Mouse (Mus musculus): ENCODE measurements around the gene Wbp2nl. TPM values are rescaled to one million over a fixed set of nuclear protein-coding genes. Genes with fewer than 3 reads are reported as not detected.
A peak's percentile ranks its signal among the peaks of the same experiment; 100 is the strongest.

Wbp2nl gene
- polyA plus RNA-seq, 1 experiment: not detected

DNA sequence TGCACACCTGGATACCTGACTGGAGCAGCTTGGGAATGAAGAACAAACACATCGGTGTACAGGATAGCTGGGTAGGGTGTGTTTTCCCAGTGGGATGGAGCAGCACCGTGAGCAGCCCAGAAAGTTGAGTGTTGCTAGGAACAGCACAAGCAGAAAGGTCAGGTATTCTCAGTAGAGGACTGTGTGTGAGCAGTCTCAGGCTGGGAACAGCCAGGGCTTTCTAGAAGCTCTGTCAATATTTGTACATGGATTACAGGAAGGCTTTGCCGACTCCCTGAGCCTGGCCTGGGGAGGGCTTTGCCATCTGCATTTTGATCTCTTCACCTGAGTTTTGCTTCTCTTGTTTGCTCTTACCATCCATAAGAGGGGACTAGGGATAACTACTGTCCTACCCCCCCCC, 8.4 kb downstream of the Wbp2nl start:
- Histone ChIP-seq H3K27me3 (replicated peaks) (peaks cover 32% of the 10 kb centered on the region), H3K9me3 (peaks cover 6% of the 10 kb centered on the region), H3K36me3 (replicated peaks; ENCODE audit: low read length) (no peaks in the 10 kb centered on the region), H3K4me3 (replicated peaks) (no peak overlapping the region), H3K4me1 (no peaks in the 10 kb centered on the region)
- TF ChIP-seq FLI1 (IDR thresholded peaks at IDR 0.05; ENCODE audit: low read length): no peak
- no peak for TF ChIP-seq GATA1 (IDR thresholded peaks at IDR 0.05; ENCODE audit: borderline replicate concordance, low read length)

DNA sequence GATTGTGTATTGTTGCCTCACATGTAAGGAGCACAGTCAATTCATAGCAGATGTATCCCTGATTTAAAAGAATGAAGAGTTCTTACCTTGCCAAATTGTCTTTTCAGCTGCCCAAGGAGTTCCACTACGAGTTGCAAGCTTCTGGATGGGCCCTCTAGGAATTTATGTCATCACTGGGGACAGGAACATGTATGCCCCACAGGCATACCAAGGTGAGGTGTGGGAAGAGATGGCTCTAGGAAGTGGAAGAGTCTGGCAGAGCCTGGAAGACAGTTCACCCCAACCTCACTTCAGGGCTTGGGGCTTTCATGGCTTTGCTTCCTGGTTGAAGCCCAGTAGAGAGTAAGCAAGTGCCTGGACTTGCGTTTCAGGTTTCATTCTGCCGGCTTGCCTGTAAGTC, 9.7 kb downstream of the Wbp2nl start:
- Histone ChIP-seq H3K36me3 (replicated peaks; ENCODE audit: low read length) (no peaks in the 10 kb centered on the region), H3K27me3 (replicated peaks) (peaks cover 37% of the 10 kb centered on the region), H3K9me3 (peaks cover 6% of the 10 kb centered on the region), H3K4me3 (replicated peaks) (no peak overlapping the region), H3K4me1 (no peaks in the 10 kb centered on the region)
- TF ChIP-seq FLI1 (IDR thresholded peaks at IDR 0.05; ENCODE audit: low read length) (no peak), GATA1 (IDR thresholded peaks at IDR 0.05; ENCODE audit: borderline replicate concordance, low read length) (no peak)

DNA sequence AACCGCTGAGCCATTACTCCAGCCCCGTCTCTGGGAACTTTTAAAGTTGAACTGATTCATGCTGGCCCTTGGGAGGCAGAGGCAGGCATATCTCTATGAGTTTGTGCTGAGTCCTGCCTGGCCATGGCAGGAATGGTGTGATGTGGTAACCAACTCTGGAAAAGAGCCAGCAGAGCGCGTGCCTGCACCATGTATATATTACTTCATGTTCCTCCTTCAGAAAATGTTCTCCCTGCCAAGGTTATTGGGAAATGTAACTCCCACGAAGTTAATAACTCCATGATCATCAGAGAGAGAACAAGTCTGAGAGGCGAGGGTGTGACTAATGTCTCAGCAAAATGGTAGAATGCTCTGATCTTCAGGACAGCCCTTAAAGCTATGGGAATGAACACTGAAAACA, 19.1 kb downstream of the Wbp2nl start:
- H3K27me3 ChIP-seq (replicated peaks): peaks cover 13% of the 10 kb centered on the region
- H3K4me1 ChIP-seq: peaks cover 17% of the 10 kb centered on the region
- peaks cover 9% of the 10 kb centered on the region for H3K9me3 ChIP-seq
- no peaks in the 10 kb centered on the region for H3K36me3 ChIP-seq (replicated peaks; ENCODE audit: low read length)
- no peak overlapping the region for H3K4me3 ChIP-seq (replicated peaks)
- TF ChIP-seq GATA1 (IDR thresholded peaks at IDR 0.05; ENCODE audit: borderline replicate concordance, low read length) (no peak), FLI1 (IDR thresholded peaks at IDR 0.05; ENCODE audit: low read length) (no peak)

DNA sequence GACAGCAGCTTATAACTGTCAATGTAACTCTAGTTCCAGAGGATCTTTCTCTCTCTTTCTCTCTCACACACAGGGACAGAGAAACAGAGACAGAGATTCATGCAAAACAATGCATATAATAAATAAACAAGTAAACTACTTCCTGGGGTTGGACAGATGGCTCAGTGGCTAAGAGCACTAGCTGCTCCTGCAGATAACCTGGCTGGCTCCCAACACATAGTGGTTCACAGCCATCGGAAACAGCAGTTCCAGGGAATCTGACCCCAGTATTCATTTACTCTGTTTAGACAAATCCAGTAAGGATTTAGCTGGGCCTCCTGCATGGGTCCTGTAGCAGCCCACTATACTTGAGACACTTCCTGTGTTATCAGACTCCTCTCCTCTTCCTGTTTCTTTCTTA, 20.9 kb downstream of the Wbp2nl start:
- H3K27me3 ChIP-seq (replicated peaks): peaks cover 10% of the 10 kb centered on the region
- H3K4me3 ChIP-seq (replicated peaks): no peak overlapping the region
- H3K36me3 ChIP-seq (replicated peaks; ENCODE audit: low read length): no peaks in the 10 kb centered on the region
- peaks cover 9% of the 10 kb centered on the region for H3K9me3 ChIP-seq
- H3K4me1 ChIP-seq: peaks cover 33% of the 10 kb centered on the region
- no peak for TF ChIP-seq FLI1 (IDR thresholded peaks at IDR 0.05; ENCODE audit: low read length)
- TF ChIP-seq GATA1 (IDR thresholded peaks at IDR 0.05; ENCODE audit: borderline replicate concordance, low read length): no peak

DNA sequence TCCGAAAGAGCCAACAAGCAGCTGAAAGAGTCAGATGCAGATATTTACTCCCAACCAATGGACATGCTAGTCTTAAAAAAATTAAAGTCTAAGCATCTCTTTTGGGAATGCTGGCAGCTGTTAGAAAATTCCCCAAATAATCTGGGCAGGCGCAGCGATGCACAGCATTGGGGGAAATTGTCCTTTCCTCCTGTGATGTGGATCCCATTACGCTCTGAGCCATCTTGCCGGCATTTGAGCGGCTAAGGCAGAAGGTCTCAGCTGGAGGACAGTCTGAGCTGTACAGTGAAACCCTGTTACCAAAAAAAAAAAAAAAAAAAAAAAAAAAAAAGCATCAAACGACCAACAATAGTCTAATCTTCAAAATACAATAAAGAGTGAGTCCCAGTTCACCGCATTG, 23.4 kb downstream of the Wbp2nl start:
- Histone ChIP-seq H3K9me3 (peaks cover 9% of the 10 kb centered on the region), H3K36me3 (replicated peaks; ENCODE audit: low read length) (no peaks in the 10 kb centered on the region), H3K4me3 (replicated peaks) (no peak overlapping the region), H3K4me1 (peaks cover 45% of the 10 kb centered on the region), H3K27me3 (replicated peaks) (peaks cover 3% of the 10 kb centered on the region)
- TF ChIP-seq FLI1 (IDR thresholded peaks at IDR 0.05; ENCODE audit: low read length): no peak

DNA sequence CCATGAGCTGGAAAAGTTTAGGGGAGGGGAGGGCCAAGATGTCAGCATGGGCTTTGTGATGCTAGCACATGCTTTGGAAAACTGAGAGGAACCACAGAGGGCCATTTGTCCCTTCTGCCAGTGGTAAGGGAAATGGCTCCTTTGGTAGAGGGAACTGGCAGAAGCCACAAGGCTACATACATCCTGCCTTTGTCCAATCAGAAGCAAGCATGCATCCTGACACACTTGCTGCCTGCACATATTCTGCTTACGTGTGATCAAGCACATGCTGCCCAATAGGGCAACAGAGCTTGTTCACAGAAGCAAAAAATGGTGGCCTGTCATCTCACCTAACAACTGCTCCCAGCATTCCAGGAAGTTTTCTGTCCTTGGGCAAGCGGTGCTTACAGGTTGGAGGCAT, 26.6 kb downstream of the Wbp2nl start:
- Histone ChIP-seq H3K4me1 (peaks cover 35% of the 10 kb centered on the region), H3K36me3 (replicated peaks; ENCODE audit: low read length) (peaks cover 22% of the 10 kb centered on the region), H3K9me3 (peaks cover 6% of the 10 kb centered on the region), H3K4me3 (replicated peaks) (no peak overlapping the region), H3K27me3 (replicated peaks) (peaks cover 3% of the 10 kb centered on the region)
- no peak for TF ChIP-seq GATA1 (IDR thresholded peaks at IDR 0.05; ENCODE audit: borderline replicate concordance, low read length)
- no peak for TF ChIP-seq FLI1 (IDR thresholded peaks at IDR 0.05; ENCODE audit: low read length)

DNA sequence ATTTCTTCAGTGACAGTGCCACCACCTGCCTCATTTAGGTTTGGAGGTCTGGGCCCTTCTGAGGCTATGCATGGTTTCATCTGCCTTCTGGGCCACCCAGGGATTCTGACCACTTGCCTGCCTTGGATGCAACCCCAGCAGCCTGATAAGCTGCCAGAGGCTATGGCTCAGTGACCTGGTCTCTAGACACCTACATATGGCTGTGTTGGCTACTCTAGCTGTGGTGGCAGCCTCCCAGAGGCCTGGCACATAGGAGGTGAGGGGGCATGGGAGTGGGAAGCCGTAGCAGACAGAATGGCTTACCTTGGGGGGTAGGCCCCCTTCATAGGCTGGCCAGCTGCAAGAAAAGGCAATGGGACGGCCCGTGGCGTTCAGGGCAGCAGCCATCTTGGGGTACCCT, 36.4 kb downstream of the Wbp2nl start:
- Histone ChIP-seq H3K9me3 (no peaks in the 10 kb centered on the region), H3K4me1 (peaks cover 53% of the 10 kb centered on the region), H3K4me3 (replicated peaks) (no peak overlapping the region), H3K27me3 (replicated peaks) (no peaks in the 10 kb centered on the region), H3K36me3 (replicated peaks; ENCODE audit: low read length) (peaks cover 70% of the 10 kb centered on the region)
- TF ChIP-seq GATA1 (IDR thresholded peaks at IDR 0.05; ENCODE audit: borderline replicate concordance, low read length) (no peak), FLI1 (IDR thresholded peaks at IDR 0.05; ENCODE audit: low read length) (no peak)

DNA sequence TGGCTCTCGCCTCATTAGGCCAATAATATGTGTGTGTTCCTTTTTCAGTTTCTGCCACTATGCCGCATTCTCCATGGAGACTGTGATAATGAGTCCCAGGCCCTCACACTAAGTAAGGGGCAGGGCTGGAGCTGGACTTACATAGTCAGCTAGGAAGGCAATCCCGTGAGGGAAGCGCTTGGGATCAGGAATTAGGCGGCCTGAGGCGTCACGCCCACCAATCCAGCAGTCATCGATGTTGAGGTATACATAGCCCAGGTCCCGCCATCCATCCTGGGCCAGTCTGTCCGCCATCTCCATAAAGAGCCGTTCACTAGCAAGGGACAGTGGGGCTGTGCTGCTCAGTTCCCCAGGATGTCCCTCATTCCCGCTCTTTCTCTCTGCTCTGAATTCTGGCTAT, 37.9 kb downstream of the Wbp2nl start:
- Histone ChIP-seq H3K4me1 (peaks cover 67% of the 10 kb centered on the region), H3K4me3 (replicated peaks) (peak overlapping the region; percentile 74), H3K27me3 (replicated peaks) (no peaks in the 10 kb centered on the region), H3K36me3 (replicated peaks; ENCODE audit: low read length) (peaks cover 56% of the 10 kb centered on the region), H3K9me3 (no peaks in the 10 kb centered on the region)
- no peak for TF ChIP-seq FLI1 (IDR thresholded peaks at IDR 0.05; ENCODE audit: low read length)
- no peak for TF ChIP-seq GATA1 (IDR thresholded peaks at IDR 0.05; ENCODE audit: borderline replicate concordance, low read length)

DNA sequence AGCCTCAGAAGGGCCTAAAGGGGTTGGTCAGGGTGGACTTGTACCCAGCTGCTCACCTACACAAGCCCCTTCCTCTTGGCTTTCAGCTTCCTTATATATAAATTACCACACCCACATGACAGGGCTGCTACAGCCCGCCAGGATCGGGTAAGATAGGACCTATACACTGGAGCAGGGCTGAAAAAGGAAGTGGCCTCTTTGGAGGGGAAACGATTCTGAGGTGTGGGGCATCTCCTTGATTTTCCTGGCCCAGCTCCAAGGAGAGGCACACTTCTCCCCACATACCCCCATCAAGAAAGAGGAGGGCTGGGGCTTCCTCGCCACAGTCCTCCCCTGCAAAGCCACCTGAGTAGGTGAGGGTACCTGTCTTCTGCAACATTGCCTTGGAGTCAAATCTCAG, 39.1 kb downstream of the Wbp2nl start:
- Histone ChIP-seq H3K4me3 (replicated peaks) (peak overlapping the region; percentile 91), H3K36me3 (replicated peaks; ENCODE audit: low read length) (peaks cover 44% of the 10 kb centered on the region)

DNA sequence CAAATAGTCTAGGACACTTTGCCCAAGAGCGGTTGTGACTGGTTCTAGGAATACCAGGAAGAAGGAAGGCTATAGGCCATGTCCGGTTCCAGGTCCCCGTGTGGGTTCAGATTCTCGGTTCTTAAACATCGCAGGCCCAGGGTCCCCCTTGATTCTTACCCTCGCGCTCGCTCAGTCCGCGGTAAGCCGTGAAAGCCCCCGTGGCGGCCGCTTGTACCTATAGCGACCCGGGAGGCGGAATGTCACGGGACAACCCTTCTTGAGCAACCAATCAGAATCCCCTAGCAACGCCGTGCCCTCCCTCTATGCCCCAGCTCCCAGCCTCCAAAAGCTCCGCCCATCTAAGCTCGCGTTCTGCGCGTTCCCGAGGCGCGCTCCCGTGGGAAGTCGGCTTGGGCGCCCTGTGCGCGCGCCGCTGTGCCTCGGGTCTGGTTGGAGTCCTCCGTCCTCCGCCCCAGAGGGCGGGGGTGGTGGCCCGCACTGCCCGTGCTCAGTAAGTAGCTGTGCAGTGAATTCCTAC, 39.9 kb downstream of the Wbp2nl start, which contains the start of the genes Naga, Pheta2 and Smdt1:
Gene Naga (minus strand): TSS at position 333 of the 520 bp plus-strand sequence.
Gene Pheta2 (plus strand): TSS at position 350 of the 520 bp plus-strand sequence.
Gene Smdt1 (plus strand): TSS at position 367 of the 520 bp plus-strand sequence.
- H3K27me3 ChIP-seq (replicated peaks): no peaks in the 10 kb centered on the region
- peak within 1 kb of the TSS; percentile 91 for H3K4me3 ChIP-seq (replicated peaks)
- peaks cover 5% of the 10 kb centered on the region; the same call in 1 of the 2 replicates for H3K9me3 ChIP-seq
- H3K36me3 ChIP-seq (replicated peaks; ENCODE audit: low read length): peaks cover 44% of the 10 kb centered on the region
- peaks cover 78% of the 10 kb centered on the region for H3K4me1 ChIP-seq
- no peak for TF ChIP-seq GATA1 (IDR thresholded peaks at IDR 0.05; ENCODE audit: borderline replicate concordance, low read length)
- no peak for TF ChIP-seq FLI1 (IDR thresholded peaks at IDR 0.05; ENCODE audit: low read length)

More for the DNA sequence above, 39.1 kb downstream of the Wbp2nl start:
- H3K4me1 ChIP-seq: peaks cover 70% of the 10 kb centered on the region
- no peaks in the 10 kb centered on the region for H3K9me3 ChIP-seq
- H3K27me3 ChIP-seq (replicated peaks): no peaks in the 10 kb centered on the region
- no peak for TF ChIP-seq GATA1 (IDR thresholded peaks at IDR 0.05; ENCODE audit: borderline replicate concordance, low read length)
- TF ChIP-seq FLI1 (IDR thresholded peaks at IDR 0.05; ENCODE audit: low read length): no peak

Data from megakaryocyte, embryonic 14.5 days (primary cell).